Mouse (Mus musculus) kidney, embryonic 15.5 days (tissue): ENCODE measurements at regions not wholly inside any gene's neighbourhood (a gene's known extent, or its start where the extent isn't known, plus 50 kb on each side); places are given as distances from the start of the nearest gene placed in this dataset.

Experiments used
- ATAC-seq: fragments of 200-750 bp; cut with Nextera tagmentation; replicated peaks from 2 replicates; pipeline ENCODE4 v1.8.0; 2017; ENCODE audit warnings: moderate TSS enrichment; ENCODE audit not compliant: low FRiP score
- H3K27ac ChIP-seq: fragments of 300-500 bp; sonication (generic); 2 replicates; pipeline ENCODE4 v1.5.1; 2015; ENCODE audit warnings: mild to moderate bottlenecking, inconsistent platforms
- H3K27me3 ChIP-seq: fragments of 300-500 bp; sonication (generic); 2 replicates; pipeline ENCODE4 v1.6.1; 2015; ENCODE audit warnings: inconsistent platforms
- H3K36me3 ChIP-seq: fragments of 300-500 bp; sonication (generic); 2 replicates; pipeline ENCODE4 v1.6.1; 2015; ENCODE audit warnings: inconsistent platforms
- H3K4me1 ChIP-seq: fragments of 300-500 bp; sonication (generic); 2 replicates; pipeline ENCODE4 v1.6.1; 2015; ENCODE audit warnings: inconsistent platforms
- H3K4me2 ChIP-seq: fragments of 300-500 bp; sonication (generic); 2 replicates; pipeline ENCODE4 v1.6.1; 2015; ENCODE audit warnings: moderate library complexity, mild to moderate bottlenecking, inconsistent platforms
- H3K4me3 ChIP-seq: fragments of 300-500 bp; sonication (generic); replicated peaks from 2 replicates; pipeline ENCODE4 v1.5.1; 2015; ENCODE audit warnings: mild to moderate bottlenecking, inconsistent platforms
- H3K9ac ChIP-seq: fragments of 300-500 bp; sonication (generic); 2 replicates; pipeline ENCODE4 v1.6.1; 2015; ENCODE audit warnings: mild to moderate bottlenecking, inconsistent platforms
- H3K9me3 ChIP-seq: fragments of 300-500 bp; sonication (generic); replicated peaks from 2 replicates; pipeline ENCODE4 v1.6.1; 2016; ENCODE audit warnings: inconsistent platforms
- WGBS: fragments of 180-500 bp; shearing (Covaris S2); methylation state at CpG from one replicate; pipeline ENCODE4 v1.1.7; 2015; ENCODE audit warnings: mixed read lengths; 5-methylcytosine and 5-hydroxymethylcytosine counted together

- no peak overlapping the region for H3K4me3 ChIP-seq
- no peaks in the 10 kb centered on the region for H3K4me1 ChIP-seq
- no peaks in the 10 kb centered on the region for H3K9me3 ChIP-seq
- no peaks in the 10 kb centered on the region for H3K27me3 ChIP-seq
- 27% methylated on average over 5 of the region's 5 CpGs for WGBS
- no peaks in the 10 kb centered on the region for H3K36me3 ChIP-seq
- no peak overlapping the region for H3K4me2 ChIP-seq
- H3K9ac ChIP-seq = no peak overlapping the region
- no peak overlapping the region for H3K27ac ChIP-seq
- no peak for ATAC-seq
Observed at GRCm38 (mm10) chr1:130524744-130525143, 62.2 kb upstream of the Cd55 start.

GRCm38 (mm10) chr1:130517868-130518267, 55.3 kb upstream of the Cd55 start:
- 42% methylated on average over 5 of the region's 5 CpGs for WGBS

GRCm38 (mm10) chr1:130516641-130517040, 54.1 kb upstream of the Cd55 start:
- 63% methylated on average over 6 of the region's 6 CpGs for WGBS

More at GRCm38 (mm10) chr1:130517868-130518267, 55.3 kb upstream of the Cd55 start:
- Histone ChIP-seq H3K9me3 (no peaks in the 10 kb centered on the region), H3K4me1 (peaks cover 7% of the 10 kb centered on the region; the same call in 1 of the 2 replicates), H3K9ac (no peak overlapping the region), H3K4me3 (no peak overlapping the region), H3K4me2 (no peak overlapping the region), H3K27ac (no peak overlapping the region), H3K27me3 (no peaks in the 10 kb centered on the region), H3K36me3 (no peaks in the 10 kb centered on the region)
- no peak for ATAC-seq

GRCm38 (mm10) chr1:130515316-130515715, 52.8 kb upstream of the Cd55 start:
- H3K36me3 ChIP-seq = no peaks in the 10 kb centered on the region
- no peaks in the 10 kb centered on the region for H3K9me3 ChIP-seq
- WGBS = 61% methylated on average over 6 of the region's 6 CpGs
- H3K4me2 ChIP-seq = no peak overlapping the region
- peaks cover 12% of the 10 kb centered on the region; the same call in 1 of the 2 replicates for H3K4me1 ChIP-seq
- no peak; the same call in 1 of the 2 replicates for ATAC-seq
- H3K27me3 ChIP-seq = no peaks in the 10 kb centered on the region
- H3K27ac ChIP-seq = no peak overlapping the region
- H3K4me3 ChIP-seq = no peak overlapping the region
- H3K9ac ChIP-seq = no peak overlapping the region

More at GRCm38 (mm10) chr1:130516641-130517040, 54.1 kb upstream of the Cd55 start:
- Histone ChIP-seq H3K9me3 (no peaks in the 10 kb centered on the region), H3K27me3 (no peaks in the 10 kb centered on the region), H3K4me3 (no peak overlapping the region), H3K27ac (no peak overlapping the region), H3K4me1 (peaks cover 8% of the 10 kb centered on the region; the same call in 1 of the 2 replicates), H3K4me2 (no peak overlapping the region), H3K9ac (no peak overlapping the region), H3K36me3 (no peaks in the 10 kb centered on the region)
- no peak for ATAC-seq

GRCm38 (mm10) chr1:130513482-130513881, 50.9 kb upstream of the Cd55 start:
- Histone ChIP-seq H3K27me3 (no peaks in the 10 kb centered on the region), H3K4me3 (no peak overlapping the region), H3K9ac (no peak overlapping the region), H3K9me3 (no peaks in the 10 kb centered on the region), H3K27ac (peak overlapping the region; percentile 39; the same call in 1 of the 2 replicates), H3K4me2 (no peak overlapping the region), H3K4me1 (peaks cover 15% of the 10 kb centered on the region), H3K36me3 (no peaks in the 10 kb centered on the region)
- WGBS = 50% methylated on average over 1 of the region's 1 CpGs
- ATAC-seq = no peak

GRCm38 (mm10) chr1:130512798-130513405, 50.4 kb upstream of the Cd55 start:
- H3K9ac ChIP-seq = no peak overlapping the region
- peak overlapping the region; percentile 51; the same call in 1 of the 2 replicates for H3K27ac ChIP-seq
- ATAC-seq = no peak
- peaks cover 15% of the 10 kb centered on the region for H3K4me1 ChIP-seq
- 63% methylated on average over 4 of the region's 4 CpGs for WGBS
- no peaks in the 10 kb centered on the region for H3K9me3 ChIP-seq
- no peak overlapping the region for H3K4me2 ChIP-seq
- no peaks in the 10 kb centered on the region for H3K36me3 ChIP-seq
- no peak overlapping the region for H3K4me3 ChIP-seq
- H3K27me3 ChIP-seq = no peaks in the 10 kb centered on the region
